Mouse (Mus musculus) liver, adult 2 months (tissue): ENCODE measurements around the gene Tspan11. TPM values are rescaled to one million over a fixed set of nuclear protein-coding genes. Genes with fewer than 3 reads are reported as not detected.

Experiments
- DNase-seq: peaks from one replicate; pipeline ENCODE4 v3.0.0-alpha.2; 2011; ENCODE audit warnings: low read depth, low spot score; ENCODE audit errors: extremely low read depth
- H3K27ac ChIP-seq: fragments of 200-500 bp; replicated peaks from 2 replicates; pipeline ENCODE4 v1.5.1; 2012; ENCODE audit warnings: low read depth, mild to moderate bottlenecking, control low read depth, inconsistent platforms, low read length; ENCODE audit not compliant: insufficient read depth
- H3K27me3 ChIP-seq: fragments of 200-500 bp; 2 replicates; pipeline ENCODE4 v1.6.1; 2012; ENCODE audit warnings: mild to moderate bottlenecking, moderate library complexity, low read length, inconsistent platforms; ENCODE audit not compliant: control insufficient read depth, insufficient read depth
- H3K36me3 ChIP-seq: fragments of 200-500 bp; 2 replicates; pipeline ENCODE4 v1.6.1; 2012; ENCODE audit warnings: low read length, inconsistent platforms; ENCODE audit not compliant: control insufficient read depth, insufficient read depth
- H3K4me1 ChIP-seq: fragments of 200-500 bp; 2 replicates; pipeline ENCODE4 v1.6.1; 2011; ENCODE audit warnings: low read length; ENCODE audit not compliant: control insufficient read depth, insufficient read depth
- H3K4me3 ChIP-seq: fragments of 200-500 bp; 2 replicates; pipeline ENCODE4 v1.5.1; 2011; ENCODE audit warnings: low read depth, mild to moderate bottlenecking, control low read depth, low read length, moderate library complexity; ENCODE audit not compliant: insufficient read depth
- H3K79me2 ChIP-seq: fragments of 200-500 bp; 2 replicates; pipeline ENCODE4 v1.6.1; 2012; ENCODE audit warnings: inconsistent platforms, mild to moderate bottlenecking, low read length, moderate library complexity; ENCODE audit not compliant: control insufficient read depth, insufficient read depth
- H3K9ac ChIP-seq: fragments of 200-500 bp; 2 replicates; pipeline ENCODE4 v1.6.1; 2012; ENCODE audit warnings: low read depth, mild to moderate bottlenecking, control low read depth, inconsistent platforms, low read length
- CTCF ChIP-seq: fragments of 200-500 bp; IDR thresholded peaks from 2 replicates; pipeline ENCODE4 v1.5.1; 2011; ENCODE audit warnings: low read depth, low read length, control low read depth
- POLR2A ChIP-seq: fragments of 200-500 bp; IDR thresholded peaks from 2 replicates; pipeline ENCODE4 v1.6.1; 2011; ENCODE audit warnings: low read length, control low read depth; ENCODE audit not compliant: insufficient read depth; ENCODE audit errors: extremely low read depth
- WGBS: fragments of 180-500 bp; shearing (Covaris S2); methylation state at CpG from one replicate; pipeline ENCODE4 v1.1.7; 2018; 5-methylcytosine and 5-hydroxymethylcytosine counted together
- polyA plus RNA-seq: library from polyadenylated mRNA; depleted of rRNA; stranded (reverse); fragments of >200 nt; gene quantifications from 2 replicates; pipeline ENCODE4 v1.2.3, GENCODE M21; 2012
- total RNA-seq: library from RNA; depleted of rRNA; stranded (reverse); fragments of >200 nt; gene quantifications from 2 replicates; pipeline ENCODE4 v1.2.3, GENCODE M21; 2014

The Tspan11 gene
- total and polyA plus RNA-seq, 2 experiments = under 0.01 TPM; not detected in 1

DNA sequence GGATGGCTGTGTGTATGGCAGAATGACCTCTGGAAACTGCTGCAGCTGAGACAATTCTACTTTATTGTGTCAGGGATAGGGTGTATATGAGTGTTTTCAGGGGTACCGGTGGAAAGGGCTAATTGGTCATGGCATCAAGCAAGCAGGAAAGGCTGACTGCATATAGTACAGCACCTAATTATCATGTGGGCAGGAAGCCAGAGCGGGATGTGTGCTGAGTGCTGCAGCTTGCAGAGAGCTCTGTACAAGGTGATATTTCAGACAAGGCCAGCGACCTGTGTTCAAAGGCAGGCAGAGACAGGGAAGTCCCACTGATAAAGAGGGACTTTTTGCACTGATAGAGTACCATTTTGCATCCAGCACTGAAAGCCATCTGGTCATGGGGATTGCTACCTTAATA lies 13.9 kb downstream of the Tspan11 start:
- no peaks in the 10 kb centered on the region for H3K4me1 ChIP-seq
- no peak overlapping the region for H3K9ac ChIP-seq
- TF ChIP-seq POLR2A (no peak), CTCF (no peak)
- H3K79me2 ChIP-seq = no peaks in the 10 kb centered on the region
- H3K4me3 ChIP-seq = no peak overlapping the region
- WGBS = 69% methylated on average over 3 of the region's 3 CpGs
- H3K27ac ChIP-seq = no peak overlapping the region
- DNase-seq = no peak
- no peaks in the 10 kb centered on the region for H3K27me3 ChIP-seq
- no peaks in the 10 kb centered on the region for H3K36me3 ChIP-seq

DNA sequence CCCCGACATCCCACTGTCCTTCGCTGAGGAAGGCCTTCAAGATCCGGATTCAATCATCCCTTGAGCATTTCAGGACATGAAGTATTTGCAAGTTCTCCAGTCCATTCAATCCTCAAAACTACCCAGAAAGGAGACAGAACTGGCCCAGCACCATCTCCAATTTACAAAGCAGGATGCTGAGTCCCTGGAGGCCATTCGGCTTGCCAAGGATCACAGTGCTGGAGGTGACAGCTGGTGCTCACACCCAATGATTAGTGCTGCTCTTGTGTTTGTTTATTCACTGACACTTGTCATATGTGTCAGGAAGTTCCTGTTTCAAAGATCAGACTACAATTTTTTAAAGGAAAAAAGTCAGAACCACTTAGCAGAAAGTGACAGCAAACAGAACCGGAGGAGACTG lies 14.3 kb downstream of the Tspan11 start:
- Histone ChIP-seq H3K4me3 (no peak overlapping the region), H3K36me3 (no peaks in the 10 kb centered on the region), H3K9ac (no peak overlapping the region), H3K79me2 (no peaks in the 10 kb centered on the region), H3K27me3 (no peaks in the 10 kb centered on the region), H3K27ac (no peak overlapping the region), H3K4me1 (no peaks in the 10 kb centered on the region)
- no peak for TF ChIP-seq POLR2A
- TF ChIP-seq CTCF = no peak
- no peak for DNase-seq
- WGBS = 87% methylated on average over 5 of the region's 5 CpGs

DNA sequence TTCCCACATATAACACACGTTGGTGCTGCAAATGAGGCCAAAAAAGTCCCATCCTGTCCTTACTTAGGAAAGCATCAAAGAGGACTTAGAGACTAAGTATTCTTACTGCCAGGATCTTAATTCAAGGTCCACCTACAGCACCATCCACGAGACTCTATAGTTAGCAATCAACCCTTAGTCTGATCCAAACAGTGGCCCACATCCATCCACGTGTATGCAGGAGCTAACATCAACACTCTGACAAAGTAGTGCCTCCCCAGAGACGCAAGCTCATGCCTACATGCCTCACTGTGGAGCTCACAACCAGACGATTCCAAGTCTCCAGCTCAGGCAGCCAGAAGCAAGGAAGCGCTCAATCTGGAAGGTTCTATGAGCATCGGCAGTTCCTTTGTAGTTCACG lies 15.2 kb downstream of the Tspan11 start:
- Histone ChIP-seq H3K27ac (no peak overlapping the region), H3K36me3 (no peaks in the 10 kb centered on the region), H3K27me3 (no peaks in the 10 kb centered on the region), H3K4me3 (no peak overlapping the region), H3K79me2 (no peaks in the 10 kb centered on the region), H3K9ac (no peak overlapping the region), H3K4me1 (no peaks in the 10 kb centered on the region)
- DNase-seq = no peak
- TF ChIP-seq CTCF = no peak
- no peak for TF ChIP-seq POLR2A
- 87% methylated on average over 8 of the region's 8 CpGs for WGBS

DNA sequence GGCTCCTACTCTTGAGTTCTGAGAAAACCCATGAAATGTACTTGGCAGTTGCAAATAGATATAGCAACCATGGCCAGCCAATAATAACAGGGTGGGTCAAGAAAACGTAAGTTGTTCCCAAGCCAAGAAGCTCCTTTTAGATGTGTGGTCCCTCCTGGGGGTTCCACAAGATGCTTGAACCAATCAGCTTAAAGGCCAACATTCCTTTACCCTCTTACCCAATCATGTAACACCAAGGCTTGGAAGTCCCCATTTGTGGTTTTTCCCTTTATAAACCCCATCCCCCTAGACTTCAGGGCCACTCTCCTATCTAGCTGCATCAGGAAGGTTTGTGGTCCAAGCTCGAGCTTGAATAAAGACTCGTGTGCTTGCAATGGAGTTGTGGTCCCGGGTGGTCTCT lies 23.2 kb downstream of the Tspan11 start:
- no peak overlapping the region for H3K27ac ChIP-seq
- no peak for DNase-seq
- WGBS = 86% methylated on average over 4 of the region's 4 CpGs
- no peaks in the 10 kb centered on the region for H3K4me1 ChIP-seq
- H3K79me2 ChIP-seq = no peaks in the 10 kb centered on the region
- H3K4me3 ChIP-seq = no peak overlapping the region
- no peak overlapping the region for H3K9ac ChIP-seq
- no peaks in the 10 kb centered on the region for H3K27me3 ChIP-seq
- TF ChIP-seq CTCF (no peak), POLR2A (no peak)
- no peaks in the 10 kb centered on the region for H3K36me3 ChIP-seq

DNA sequence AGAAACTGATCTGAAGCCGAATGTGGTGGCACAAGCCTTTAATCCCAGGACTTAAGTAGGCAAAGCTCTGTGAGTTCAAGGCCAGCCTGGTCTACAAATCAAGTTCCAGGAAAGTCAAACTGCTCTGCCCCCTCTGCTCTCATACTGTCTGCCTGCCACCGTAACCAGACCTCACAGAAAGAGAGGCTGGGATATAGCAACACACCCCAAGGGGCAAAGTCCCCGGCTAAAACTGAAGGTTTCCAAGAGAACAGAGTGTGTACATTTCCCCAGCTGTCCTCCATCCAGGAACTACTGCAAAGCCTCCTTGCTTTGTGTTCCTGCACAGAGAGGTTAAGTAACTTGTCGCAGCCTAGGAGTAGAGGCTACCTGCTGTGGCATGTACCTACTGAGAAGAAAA lies 24.3 kb downstream of the Tspan11 start:
- no peaks in the 10 kb centered on the region for H3K4me1 ChIP-seq
- TF ChIP-seq POLR2A (no peak), CTCF (no peak)
- H3K4me3 ChIP-seq = no peak overlapping the region
- no peaks in the 10 kb centered on the region for H3K36me3 ChIP-seq
- no peak for DNase-seq
- no peak overlapping the region for H3K27ac ChIP-seq
- H3K9ac ChIP-seq = no peak overlapping the region
- 36% methylated on average over 4 of the region's 4 CpGs for WGBS
- H3K79me2 ChIP-seq = no peaks in the 10 kb centered on the region
- H3K27me3 ChIP-seq = no peaks in the 10 kb centered on the region

DNA sequence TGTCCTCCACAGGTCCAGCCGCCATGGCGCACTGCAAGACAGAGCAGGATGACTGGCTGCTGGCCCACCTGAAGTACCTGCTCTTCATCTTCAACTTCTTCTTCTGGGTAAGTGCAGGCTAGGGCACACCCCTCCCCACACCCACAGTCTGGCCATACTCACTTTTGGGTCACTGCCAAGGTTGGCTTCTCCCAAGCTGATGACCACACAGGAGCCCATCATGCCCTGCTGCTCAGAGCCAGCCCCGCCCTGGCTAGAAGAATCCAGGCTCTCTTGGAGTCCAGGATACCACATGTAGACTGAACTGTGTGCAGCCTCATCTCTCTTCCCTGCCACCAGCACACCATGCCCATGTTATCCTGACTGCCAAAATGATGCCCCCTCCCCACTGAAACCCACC lies 25.5 kb downstream of the Tspan11 start:
- Histone ChIP-seq H3K27ac (no peak overlapping the region), H3K9ac (no peak overlapping the region), H3K36me3 (no peaks in the 10 kb centered on the region), H3K79me2 (no peaks in the 10 kb centered on the region), H3K4me1 (no peaks in the 10 kb centered on the region), H3K4me3 (no peak overlapping the region), H3K27me3 (no peaks in the 10 kb centered on the region)
- TF ChIP-seq CTCF (no peak), POLR2A (no peak)
- WGBS = 98% methylated on average over 3 of the region's 3 CpGs
- DNase-seq = no peak
